17 mouse cellular contexts compared by ENCODE assay signal in the genomic region with DNA sequence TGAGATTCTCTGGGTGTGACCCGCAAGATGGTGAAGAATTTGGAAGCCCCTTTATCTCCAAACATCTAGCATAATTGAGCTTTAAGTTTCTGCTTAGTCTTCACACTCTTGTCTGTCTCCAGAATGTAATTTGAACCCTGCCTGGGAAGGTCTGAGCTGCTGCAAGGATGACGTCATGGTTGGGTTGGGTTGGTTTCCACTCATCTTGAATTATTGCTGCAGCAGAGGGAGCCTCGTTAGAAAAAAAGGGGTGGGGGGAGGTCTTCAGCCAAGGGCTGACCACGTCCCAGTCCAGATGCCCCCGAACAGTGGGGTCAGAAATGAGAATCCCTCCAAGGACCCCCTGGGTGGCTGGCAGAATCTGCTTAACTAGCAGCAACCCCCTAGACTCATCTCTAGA.
A peak's percentile ranks its signal among the peaks of the same experiment; 100 is the strongest.
DNase-seq lines count a peak whose midpoint lies in the region; ATAC-seq and TF ChIP-seq lines count a peak whose summit lies in the region.
"Had no signal": no experiment of that assay in that cellular context is flagged by ENCODE, and none has a peak within 500 bp of the region (broad histone marks: within the 10 kb centered on the region; RNA-seq: fewer than 3 reads in every experiment).

No protein-coding gene starts in this region.

- 15% methylated on average over 5 of the region's 5 CpGs for WGBS in lung, embryonic 16.5 days
- WGBS in intestine, embryonic 15.5 days: 24% methylated on average over 5 of the region's 5 CpGs
- WGBS in stomach, postnatal 0 days: 26% methylated on average over 5 of the region's 5 CpGs

- H3K9me3 ChIP-seq in lung, embryonic 16.5 days (ENCODE audit: control insufficient read depth, low read length): no peaks in the 10 kb centered on the region
- H3K9me3 ChIP-seq in intestine, embryonic 15.5 days: no peaks in the 10 kb centered on the region
- H3K9me3 ChIP-seq in stomach, postnatal 0 days (ENCODE audit: control insufficient read depth, low read length): no peaks in the 10 kb centered on the region
- H3K9me3 ChIP-seq: neural tube, embryonic 13.5 days had no signal

- no peaks in the 10 kb centered on the region for H3K27me3 ChIP-seq in lung, embryonic 16.5 days (ENCODE audit: control insufficient read depth, insufficient read depth, low read depth, low read length)
- no peaks in the 10 kb centered on the region for H3K27me3 ChIP-seq in intestine, embryonic 15.5 days (replicated peaks)
- no peaks in the 10 kb centered on the region for H3K27me3 ChIP-seq in stomach, postnatal 0 days (ENCODE audit: control insufficient read depth, insufficient read depth, low read length)
- H3K27me3 ChIP-seq: neural tube, embryonic 13.5 days had no signal

- H3K4me1 ChIP-seq in lung, embryonic 16.5 days (replicated peaks; ENCODE audit: control insufficient read depth, insufficient read depth, low read length): peaks cover 12% of the 10 kb centered on the region
- H3K4me1 ChIP-seq in intestine, embryonic 15.5 days (replicated peaks): peaks cover 10% of the 10 kb centered on the region; the same call in 1 of the 2 replicates
- no peaks in the 10 kb centered on the region for H3K4me1 ChIP-seq in stomach, postnatal 0 days (replicated peaks; ENCODE audit: control insufficient read depth, insufficient read depth)

- no peaks in the 10 kb centered on the region for H3K36me3 ChIP-seq in lung, embryonic 16.5 days (ENCODE audit: control insufficient read depth, insufficient read depth, low read length)
- H3K36me3 ChIP-seq in intestine, embryonic 15.5 days: no peaks in the 10 kb centered on the region
- H3K36me3 ChIP-seq in stomach, postnatal 0 days (ENCODE audit: control insufficient read depth, insufficient read depth, low read length): no peaks in the 10 kb centered on the region
- H3K36me3 ChIP-seq: neural tube, embryonic 13.5 days had no signal

- TF ChIP-seq EP300 in stomach, postnatal 0 days (optimal IDR thresholded peaks at IDR 0.05): no peak

- no peak overlapping the region for H3K9ac ChIP-seq in lung, embryonic 16.5 days (ENCODE audit: low read length)
- no peak overlapping the region for H3K9ac ChIP-seq in intestine, embryonic 15.5 days
- H3K9ac ChIP-seq in stomach, postnatal 0 days (ENCODE audit: low read length): no peak overlapping the region
- H3K9ac ChIP-seq: neural tube, embryonic 13.5 days had no signal

- no peak overlapping the region for H3K27ac ChIP-seq in lung, embryonic 16.5 days (ENCODE audit: low read length)
- no peak overlapping the region for H3K27ac ChIP-seq in intestine, embryonic 15.5 days
- H3K27ac ChIP-seq in stomach, postnatal 0 days (replicated peaks): no peak overlapping the region
- H3K27ac ChIP-seq: heart, adult 2 months; left cerebral cortex, adult 2 months; neural tube, embryonic 13.5 days had no signal

- ATAC-seq in lung, embryonic 16.5 days (ENCODE audit: low read depth): peak; percentile 43; the same call in 1 of the 2 replicates
- ATAC-seq in intestine, embryonic 15.5 days: peak; percentile 51
- 0 out of 2 replicates have a peak, but pooled peaks have one; percentile 53 for ATAC-seq in stomach, postnatal 0 days (ENCODE audit: low FRiP score, low TSS enrichment)
- ATAC-seq: midbrain, embryonic 16.5 days had no signal

- H3K4me3 ChIP-seq in lung, embryonic 16.5 days (ENCODE audit: low read length): no peak overlapping the region
- H3K4me3 ChIP-seq in intestine, embryonic 15.5 days (replicated peaks): no peak overlapping the region
- no peak overlapping the region for H3K4me3 ChIP-seq in stomach, postnatal 0 days (ENCODE audit: low read depth, low read length)
- H3K4me3 ChIP-seq: heart, adult 2 months; left cerebral cortex, adult 2 months; neural tube, embryonic 13.5 days had no signal

- no peak overlapping the region for H3K4me2 ChIP-seq in lung, embryonic 16.5 days (ENCODE audit: low read depth, low read length)
- no peak overlapping the region for H3K4me2 ChIP-seq in intestine, embryonic 15.5 days (replicated peaks)
- H3K4me2 ChIP-seq in stomach, postnatal 0 days (replicated peaks; ENCODE audit: low read depth): no peak overlapping the region
- H3K4me2 ChIP-seq: neural tube, embryonic 13.5 days had no signal

- DNase-seq in gastrocnemius, adult 18-20 months (ENCODE audit: low spot score): peak; percentile 3
- no peak for DNase-seq in gastrocnemius, postnatal 36 days
- no peak for DNase-seq in lung, postnatal 36 days
- DNase-seq in stomach, postnatal 0 days (ENCODE audit: low spot score): no peak
- DNase-seq in adrenal gland, postnatal 10 days: no peak
- DNase-seq in cerebellum, postnatal 36 days: no peak
- DNase-seq: adrenal gland, postnatal 14 days; cerebellum, adult 9-11 months; heart, adult 2 months; lung, postnatal 4 days; spleen, adult 18-20 months; thymus, postnatal 4 days had no signal

- intact Hi-C loops in gastrocnemius, postnatal 36 days (cut with DNase I): no loop called here

- no peak for TF ChIP-seq CTCF in stomach, postnatal 0 days (IDR thresholded peaks at IDR 0.05; ENCODE audit: low read depth)
